Mouse (Mus musculus): Measurements from ENCODE around the gene Sh3rf1. TPM values are rescaled to one million over a fixed set of nuclear protein-coding genes. Genes with fewer than 3 reads are reported as not detected.
A peak's percentile ranks its signal among the peaks of the same experiment; 100 is the strongest.

Gene Sh3rf1
- polyA plus RNA-seq, 1 experiment from 2014 or later: 15.5 TPM

GRCm38 (mm10) chr8:61243491-61243890 lies 19.8 kb downstream of the Sh3rf1 start:
- Histone ChIP-seq H3K27ac (ENCODE audit: low read length) (no peak overlapping the region), H3K36me3 (ENCODE audit: control insufficient read depth, insufficient read depth, low read length) (no peaks in the 10 kb centered on the region), H3K27me3 (ENCODE audit: control insufficient read depth, insufficient read depth, low read length) (no peaks in the 10 kb centered on the region), H3K4me3 (ENCODE audit: low read depth, low read length) (no peak overlapping the region), H3K4me1 (ENCODE audit: control insufficient read depth, insufficient read depth, low read length) (0 out of 2 replicates have a peak, but pooled peaks cover 3% of the 10 kb centered on the region), H3K4me2 (replicated peaks; ENCODE audit: low read depth, low read length) (no peak overlapping the region), H3K9ac (replicated peaks; ENCODE audit: low read depth, low read length) (no peak overlapping the region), H3K9me3 (ENCODE audit: control insufficient read depth, low read depth, low read length) (no peaks in the 10 kb centered on the region; the same call in 1 of the 2 replicates)
- WGBS: 95% methylated on average over 5 of the region's 5 CpGs
- ATAC-seq (ENCODE audit: insufficient number of reproducible peaks, insufficient read depth, low FRiP score, low read depth): no peak

DNA sequence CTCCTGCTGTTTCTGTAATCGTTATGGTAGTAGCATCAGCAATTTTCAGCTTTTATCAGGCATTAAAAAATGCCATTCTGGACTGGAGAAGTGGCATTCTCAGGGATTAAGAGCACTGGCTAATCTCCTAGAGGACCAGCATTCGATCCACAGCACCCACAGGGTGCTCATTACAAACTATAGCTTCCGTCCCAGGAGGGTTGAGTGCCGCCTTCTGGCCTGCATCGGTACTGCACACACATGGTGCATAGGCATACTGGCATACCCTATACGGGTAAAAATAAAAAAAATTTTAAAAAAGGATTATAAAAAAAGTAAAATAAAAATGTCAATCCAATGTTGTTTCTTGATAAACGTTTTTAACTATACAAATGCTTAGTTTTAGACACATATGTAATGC lies 20.5 kb downstream of the Sh3rf1 start:
- 0 out of 2 replicates have a peak, but pooled peaks cover 3% of the 10 kb centered on the region for H3K4me1 ChIP-seq (ENCODE audit: control insufficient read depth, insufficient read depth, low read length)
- no peak for ATAC-seq (ENCODE audit: insufficient number of reproducible peaks, insufficient read depth, low FRiP score, low read depth)
- no peaks in the 10 kb centered on the region; the same call in 1 of the 2 replicates for H3K9me3 ChIP-seq (ENCODE audit: control insufficient read depth, low read depth, low read length)
- no peak overlapping the region for H3K4me2 ChIP-seq (replicated peaks; ENCODE audit: low read depth, low read length)
- no peak overlapping the region for H3K27ac ChIP-seq (ENCODE audit: low read length)
- H3K27me3 ChIP-seq (ENCODE audit: control insufficient read depth, insufficient read depth, low read length): no peaks in the 10 kb centered on the region
- H3K9ac ChIP-seq (replicated peaks; ENCODE audit: low read depth, low read length): no peak overlapping the region
- H3K36me3 ChIP-seq (ENCODE audit: control insufficient read depth, insufficient read depth, low read length): no peaks in the 10 kb centered on the region
- H3K4me3 ChIP-seq (ENCODE audit: low read depth, low read length): no peak overlapping the region
- 95% methylated on average over 7 of the region's 7 CpGs for WGBS

DNA sequence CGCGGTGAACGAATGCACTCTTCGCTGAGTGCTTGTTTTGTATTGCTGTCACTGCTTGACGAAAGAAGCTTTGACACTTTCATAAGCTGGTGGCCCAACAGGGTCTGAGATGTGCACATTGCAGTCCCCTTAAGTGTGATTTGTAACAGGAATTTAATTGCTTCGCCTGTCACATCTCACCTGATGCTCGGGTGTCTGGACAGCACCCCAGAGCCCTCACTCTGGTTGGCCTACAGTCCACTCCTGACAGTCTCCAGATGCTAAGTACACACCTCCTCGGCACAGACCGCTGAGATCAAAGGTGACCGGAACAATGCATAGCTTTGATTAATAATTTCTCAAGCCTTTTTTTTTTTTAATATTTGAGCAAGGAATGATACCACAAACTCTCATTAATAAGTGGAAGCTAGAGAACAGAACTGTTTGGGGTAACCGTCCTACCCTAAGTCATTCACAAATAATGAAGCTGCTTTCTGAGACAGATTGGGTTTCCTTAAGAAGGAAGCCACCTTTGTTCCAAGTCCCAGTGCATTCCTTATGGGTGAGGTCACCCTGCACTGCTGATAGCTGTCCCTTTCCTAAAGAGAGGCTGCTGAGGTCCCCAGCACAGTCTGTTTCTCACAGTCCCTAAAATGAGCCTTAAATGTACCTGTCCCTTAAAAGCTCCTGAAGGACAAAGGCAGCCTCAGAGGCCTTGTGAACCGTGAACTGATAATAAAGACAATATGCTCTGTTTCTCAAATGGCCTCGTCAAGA lies 23.8 kb downstream of the Sh3rf1 start:
- WGBS: 57% methylated on average over 13 of the region's 13 CpGs
- H3K27ac ChIP-seq (ENCODE audit: low read length): no peak overlapping the region
- H3K4me1 ChIP-seq (ENCODE audit: control insufficient read depth, insufficient read depth, low read length): 0 out of 2 replicates have a peak, but pooled peaks cover 3% of the 10 kb centered on the region
- no peak overlapping the region for H3K9ac ChIP-seq (replicated peaks; ENCODE audit: low read depth, low read length)
- H3K36me3 ChIP-seq (ENCODE audit: control insufficient read depth, insufficient read depth, low read length): no peaks in the 10 kb centered on the region
- no peaks in the 10 kb centered on the region for H3K27me3 ChIP-seq (ENCODE audit: control insufficient read depth, insufficient read depth, low read length)
- peaks cover 7% of the 10 kb centered on the region; the same call in 1 of the 2 replicates for H3K9me3 ChIP-seq (ENCODE audit: control insufficient read depth, low read depth, low read length)
- no peak overlapping the region for H3K4me2 ChIP-seq (replicated peaks; ENCODE audit: low read depth, low read length)
- H3K4me3 ChIP-seq (ENCODE audit: low read depth, low read length): no peak overlapping the region
- ATAC-seq (ENCODE audit: insufficient number of reproducible peaks, insufficient read depth, low FRiP score, low read depth): peak; percentile 76

GRCm38 (mm10) chr8:61249511-61249910 lies 25.8 kb downstream of the Sh3rf1 start:
- no peak overlapping the region for H3K4me3 ChIP-seq (ENCODE audit: low read depth, low read length)
- H3K4me2 ChIP-seq (replicated peaks; ENCODE audit: low read depth, low read length): no peak overlapping the region
- H3K27ac ChIP-seq (ENCODE audit: low read length): no peak overlapping the region
- 87% methylated on average over 4 of the region's 4 CpGs for WGBS
- peaks cover 7% of the 10 kb centered on the region; the same call in 1 of the 2 replicates for H3K9me3 ChIP-seq (ENCODE audit: control insufficient read depth, low read depth, low read length)
- H3K27me3 ChIP-seq (ENCODE audit: control insufficient read depth, insufficient read depth, low read length): no peaks in the 10 kb centered on the region
- ATAC-seq (ENCODE audit: insufficient number of reproducible peaks, insufficient read depth, low FRiP score, low read depth): no peak
- H3K4me1 ChIP-seq (ENCODE audit: control insufficient read depth, insufficient read depth, low read length): 0 out of 2 replicates have a peak, but pooled peaks cover 3% of the 10 kb centered on the region
- no peaks in the 10 kb centered on the region for H3K36me3 ChIP-seq (ENCODE audit: control insufficient read depth, insufficient read depth, low read length)
- H3K9ac ChIP-seq (replicated peaks; ENCODE audit: low read depth, low read length): no peak overlapping the region

GRCm38 (mm10) chr8:61254196-61254595 lies 30.5 kb downstream of the Sh3rf1 start:
- Histone ChIP-seq H3K4me2 (replicated peaks; ENCODE audit: low read depth, low read length) (no peak overlapping the region), H3K9me3 (ENCODE audit: control insufficient read depth, low read depth, low read length) (peaks cover 7% of the 10 kb centered on the region; the same call in 1 of the 2 replicates), H3K4me3 (ENCODE audit: low read depth, low read length) (no peak overlapping the region), H3K36me3 (ENCODE audit: control insufficient read depth, insufficient read depth, low read length) (no peaks in the 10 kb centered on the region), H3K27ac (ENCODE audit: low read length) (no peak overlapping the region), H3K4me1 (ENCODE audit: control insufficient read depth, insufficient read depth, low read length) (no peaks in the 10 kb centered on the region), H3K27me3 (ENCODE audit: control insufficient read depth, insufficient read depth, low read length) (no peaks in the 10 kb centered on the region), H3K9ac (replicated peaks; ENCODE audit: low read depth, low read length) (no peak overlapping the region)
- 57% methylated on average over 5 of the region's 5 CpGs for WGBS
- no peak for ATAC-seq (ENCODE audit: insufficient number of reproducible peaks, insufficient read depth, low FRiP score, low read depth)

DNA sequence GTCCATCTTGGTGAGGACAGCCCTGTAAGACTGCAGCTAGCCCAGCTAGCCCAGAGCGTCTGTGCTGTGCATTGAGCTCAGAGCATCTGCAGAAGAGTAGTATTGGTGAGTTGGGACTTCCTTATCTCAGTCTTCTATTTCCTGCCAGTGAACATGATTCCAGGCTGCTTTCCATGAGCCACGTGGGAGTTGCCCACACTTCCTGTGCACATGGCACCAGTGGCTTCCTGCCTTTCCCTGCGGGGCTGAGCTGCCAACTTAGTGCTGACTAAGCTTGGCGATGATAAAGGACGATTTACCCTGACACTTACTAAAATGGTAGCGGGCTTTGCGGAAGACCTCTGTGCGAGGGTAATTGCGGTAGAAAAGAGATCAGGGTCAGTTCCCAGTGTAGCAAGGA lies 35.2 kb downstream of the Sh3rf1 start:
- H3K4me1 ChIP-seq (ENCODE audit: control insufficient read depth, insufficient read depth, low read length): 0 out of 2 replicates have a peak, but pooled peaks cover 4% of the 10 kb centered on the region
- H3K9ac ChIP-seq (replicated peaks; ENCODE audit: low read depth, low read length): no peak overlapping the region
- no peak overlapping the region for H3K4me3 ChIP-seq (ENCODE audit: low read depth, low read length)
- H3K27me3 ChIP-seq (ENCODE audit: control insufficient read depth, insufficient read depth, low read length): no peaks in the 10 kb centered on the region
- ATAC-seq (ENCODE audit: insufficient number of reproducible peaks, insufficient read depth, low FRiP score, low read depth): no peak
- H3K9me3 ChIP-seq (ENCODE audit: control insufficient read depth, low read depth, low read length): no peaks in the 10 kb centered on the region
- H3K36me3 ChIP-seq (ENCODE audit: control insufficient read depth, insufficient read depth, low read length): no peaks in the 10 kb centered on the region
- no peak overlapping the region for H3K4me2 ChIP-seq (replicated peaks; ENCODE audit: low read depth, low read length)
- WGBS: 79% methylated on average over 9 of the region's 9 CpGs
- no peak overlapping the region for H3K27ac ChIP-seq (ENCODE audit: low read length)

DNA sequence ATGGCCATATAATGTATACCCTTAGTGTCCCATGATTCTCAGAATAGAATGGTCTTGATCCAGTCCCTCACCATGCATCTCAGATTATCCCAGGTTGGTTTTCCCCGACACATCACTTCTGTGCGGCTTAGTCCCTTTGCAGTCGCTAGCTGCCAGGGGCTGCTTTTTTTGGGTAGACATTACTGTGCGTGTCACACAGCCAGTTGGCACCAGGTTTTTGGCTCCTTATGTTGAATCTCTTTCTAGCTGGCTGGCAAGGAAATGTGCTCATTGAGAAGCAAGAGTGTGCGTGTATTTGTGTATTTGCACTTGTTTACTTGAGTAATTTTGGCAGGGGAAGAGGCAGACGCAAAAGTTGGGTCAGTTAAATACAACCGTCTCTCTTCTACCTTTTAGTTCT lies 35.9 kb downstream of the Sh3rf1 start:
- whole genome bisulfite sequencing: 92% methylated on average over 7 of the region's 7 CpGs

DNA sequence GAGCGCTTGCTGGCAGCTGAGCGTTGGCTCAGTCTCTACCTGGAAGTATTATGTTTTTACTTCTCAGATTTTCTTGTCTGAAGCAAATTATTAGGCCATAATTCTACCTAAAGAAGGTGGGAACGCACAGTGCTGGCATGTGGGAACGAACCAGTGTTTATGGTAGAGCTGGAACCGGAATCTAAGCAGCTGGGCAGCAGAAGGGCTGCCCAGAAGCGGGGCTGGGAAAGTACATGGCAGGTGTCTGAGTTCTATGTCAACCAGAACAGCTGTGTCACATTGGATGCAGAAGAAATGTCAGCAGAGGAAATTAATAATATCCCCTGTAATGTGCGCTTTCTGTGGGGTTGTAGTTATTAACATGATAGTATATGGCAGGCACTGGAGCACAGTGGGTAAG lies 36.9 kb downstream of the Sh3rf1 start:
- Histone ChIP-seq H3K4me2 (replicated peaks; ENCODE audit: low read depth, low read length) (no peak overlapping the region), H3K9ac (replicated peaks; ENCODE audit: low read depth, low read length) (no peak overlapping the region), H3K4me1 (ENCODE audit: control insufficient read depth, insufficient read depth, low read length) (peaks cover 6% of the 10 kb centered on the region; the same call in 1 of the 2 replicates), H3K9me3 (ENCODE audit: control insufficient read depth, low read depth, low read length) (no peaks in the 10 kb centered on the region), H3K27me3 (ENCODE audit: control insufficient read depth, insufficient read depth, low read length) (no peaks in the 10 kb centered on the region), H3K27ac (ENCODE audit: low read length) (no peak overlapping the region), H3K36me3 (ENCODE audit: control insufficient read depth, insufficient read depth, low read length) (no peaks in the 10 kb centered on the region), H3K4me3 (ENCODE audit: low read depth, low read length) (no peak overlapping the region)
- 50% methylated on average over 7 of the region's 7 CpGs for WGBS
- no peak for ATAC-seq (ENCODE audit: insufficient number of reproducible peaks, insufficient read depth, low FRiP score, low read depth)

More for the DNA sequence above, 35.9 kb downstream of the Sh3rf1 start:
- ATAC-seq (ENCODE audit: insufficient number of reproducible peaks, insufficient read depth, low FRiP score, low read depth): no peak
- H3K4me1 ChIP-seq (ENCODE audit: control insufficient read depth, insufficient read depth, low read length): 0 out of 2 replicates have a peak, but pooled peaks cover 4% of the 10 kb centered on the region
- no peaks in the 10 kb centered on the region for H3K27me3 ChIP-seq (ENCODE audit: control insufficient read depth, insufficient read depth, low read length)
- H3K4me3 ChIP-seq (ENCODE audit: low read depth, low read length): no peak overlapping the region
- H3K36me3 ChIP-seq (ENCODE audit: control insufficient read depth, insufficient read depth, low read length): no peaks in the 10 kb centered on the region
- H3K4me2 ChIP-seq (replicated peaks; ENCODE audit: low read depth, low read length): no peak overlapping the region
- no peak overlapping the region for H3K9ac ChIP-seq (replicated peaks; ENCODE audit: low read depth, low read length)
- H3K9me3 ChIP-seq (ENCODE audit: control insufficient read depth, low read depth, low read length): no peaks in the 10 kb centered on the region
- H3K27ac ChIP-seq (ENCODE audit: low read length): no peak overlapping the region
